Mouse (Mus musculus) splenic B cell, adult 2 months (primary cell): ENCODE data around the gene Olfr742.

Experiments used
- DNase-seq: peaks from one replicate; pipeline ENCODE4 v3.0.0-alpha.2; 2011; ENCODE audit warnings: low read depth, low spot score
- H3K27me3 ChIP-seq: 2 replicates; pipeline ENCODE4 v1.6.1; 2012; ENCODE audit warnings: mild to moderate bottlenecking, low read length, moderate library complexity, mixed read lengths; ENCODE audit not compliant: control insufficient read depth, poor library complexity, insufficient read depth, severe bottlenecking
- H3K36me3 ChIP-seq: 2 replicates; pipeline ENCODE4 v1.6.1; 2012; ENCODE audit warnings: mild to moderate bottlenecking, low read length, moderate library complexity, mixed read lengths; ENCODE audit not compliant: control insufficient read depth, poor library complexity, insufficient read depth, severe bottlenecking

Olfr742 gene

DNA sequence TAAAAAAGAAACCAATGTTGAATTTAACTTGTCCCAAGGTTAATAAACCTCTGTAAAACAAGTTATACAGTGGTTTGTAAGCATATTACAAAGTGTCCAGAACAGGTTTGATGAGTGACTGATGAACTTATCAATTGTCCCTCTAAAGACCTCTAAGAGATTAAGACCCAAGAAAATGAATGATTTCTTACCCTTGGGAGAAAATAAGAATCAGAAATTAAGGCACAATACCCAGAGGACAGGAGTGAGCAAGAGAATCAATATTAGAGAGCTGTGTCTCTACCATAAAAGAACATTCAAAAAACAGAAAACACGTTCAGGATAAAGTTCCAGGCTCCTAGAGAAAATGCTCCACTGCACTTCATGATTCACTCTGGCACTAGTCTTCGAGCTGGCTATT is at the start of gene Olfr742:
TSS of gene Olfr742 (plus strand) at position 301 of the 400 bp plus-strand sequence.
- no peaks in the 10 kb centered on the region for H3K27me3 ChIP-seq
- no peak for DNase-seq
- H3K36me3 ChIP-seq, result no peaks in the 10 kb centered on the region

- no peaks in the 10 kb centered on the region for H3K27me3 ChIP-seq
- no peak for DNase-seq
- H3K36me3 ChIP-seq, result no peaks in the 10 kb centered on the region
Observed at GRCm38 (mm10) chr14:50472438-50472837, 31.0 kb upstream of the Olfr742 start, which contains the start of gene Olfr741. TSS of gene Olfr741 (plus strand) at chr14:50472738.

DNA sequence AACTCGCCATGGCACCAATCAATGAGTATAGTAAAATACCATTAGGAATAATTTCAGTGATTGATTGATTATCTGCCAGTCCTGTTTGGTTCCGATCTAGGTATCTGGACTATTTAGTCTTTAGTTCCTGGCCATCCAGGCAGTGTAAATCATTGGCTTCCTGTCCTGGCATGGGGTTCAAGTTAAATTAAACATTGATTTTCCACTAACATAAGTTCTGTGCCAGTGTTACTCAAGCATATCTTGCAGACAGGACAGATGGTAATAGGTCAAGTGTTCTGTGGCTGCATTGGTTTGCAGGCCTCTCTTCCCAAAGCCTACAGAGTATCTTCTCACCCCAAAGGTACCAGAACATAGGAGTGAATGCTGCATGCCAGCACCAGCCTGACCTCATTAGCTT is 25.0 kb upstream of the Olfr742 start:
- H3K36me3 ChIP-seq, result no peaks in the 10 kb centered on the region
- no peak for DNase-seq
- no peaks in the 10 kb centered on the region for H3K27me3 ChIP-seq

GRCm38 (mm10) chr14:50521539-50521938 is 18.1 kb downstream of the Olfr742 start, which contains the start of gene Olfr743:
TSS of gene Olfr743 (plus strand) at chr14:50521839.
- H3K36me3 ChIP-seq, result no peaks in the 10 kb centered on the region
- H3K27me3 ChIP-seq, result no peaks in the 10 kb centered on the region
- no peak for DNase-seq

DNA sequence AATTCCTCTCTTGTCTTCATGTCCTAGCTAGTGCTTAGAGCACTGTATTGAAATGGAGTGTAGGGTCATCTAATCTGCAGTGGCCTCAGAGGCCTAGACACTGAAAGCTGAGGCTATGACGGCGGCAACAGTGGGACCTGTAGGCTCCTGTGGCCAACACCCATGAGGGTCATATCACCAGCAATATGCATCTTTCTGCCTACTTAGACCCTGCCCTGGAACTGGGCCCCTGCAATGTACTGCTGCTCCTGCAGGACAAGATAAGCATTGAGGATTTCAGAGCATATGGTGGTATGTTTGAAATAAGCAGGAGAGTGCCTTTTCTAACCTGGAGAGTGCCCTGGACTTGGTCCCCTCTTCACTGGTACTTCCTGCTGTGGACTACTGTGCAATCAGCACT is 49.3 kb downstream of the Olfr742 start:
- H3K27me3 ChIP-seq, result no peaks in the 10 kb centered on the region
- H3K36me3 ChIP-seq, result no peaks in the 10 kb centered on the region
- DNase-seq, result no peak
